Mouse (Mus musculus) lung, embryonic 14.5 days (tissue): ENCODE results near the gene Slc26a6. TPM values are rescaled to one million over a fixed set of nuclear protein-coding genes. Genes with fewer than 3 reads are reported as not detected.
A peak's percentile ranks its signal among the peaks of the same experiment; 100 is the strongest.

Experiments
- ATAC-seq: fragments of 200-750 bp; cut with Nextera tagmentation; 2 replicates; pipeline ENCODE4 v1.8.0; 2017; ENCODE audit warnings: mild to moderate bottlenecking, moderate TSS enrichment, moderate library complexity; ENCODE audit not compliant: insufficient read depth
- DNase-seq: peaks from one replicate; pipeline ENCODE4 v3.0.0-alpha.2; 2015
- H3K27ac ChIP-seq: fragments of 300-500 bp; sonication (generic); 2 replicates; pipeline ENCODE4 v1.5.1; 2014; ENCODE audit warnings: low read depth, mild to moderate bottlenecking, moderate library complexity
- H3K27me3 ChIP-seq: fragments of 300-500 bp; sonication (generic); 2 replicates; pipeline ENCODE4 v1.6.1; 2014; ENCODE audit warnings: low read length, control low read depth; ENCODE audit not compliant: insufficient read depth
- H3K36me3 ChIP-seq: fragments of 300-500 bp; sonication (generic); 2 replicates; pipeline ENCODE4 v1.6.1; 2014; ENCODE audit warnings: control low read depth; ENCODE audit not compliant: insufficient read depth
- H3K4me1 ChIP-seq: fragments of 300-500 bp; sonication (generic); 2 replicates; pipeline ENCODE4 v1.6.1; 2014; ENCODE audit warnings: antibody characterized with exemption, control low read depth; ENCODE audit not compliant: insufficient read depth
- H3K4me2 ChIP-seq: fragments of 300-500 bp; sonication (generic); 2 replicates; pipeline ENCODE4 v1.6.1; 2014; ENCODE audit warnings: mild to moderate bottlenecking
- H3K4me3 ChIP-seq: fragments of 300-500 bp; sonication (generic); 2 replicates; pipeline ENCODE4 v1.5.1; 2014; ENCODE audit warnings: low read depth, low read length
- H3K9ac ChIP-seq: fragments of 300-500 bp; sonication (generic); 2 replicates; pipeline ENCODE4 v1.6.1; 2014
- H3K9me3 ChIP-seq: fragments of 300-500 bp; sonication (generic); 2 replicates; pipeline ENCODE4 v1.6.1; 2016; ENCODE audit warnings: low read depth, low read length, control low read depth
- CTCF ChIP-seq: IDR thresholded peaks from 2 replicates; pipeline ENCODE4 v1.5.1; 2016; ENCODE audit warnings: antibody characterized with exemption, low read depth
- WGBS: fragments of 180-500 bp; shearing (Covaris S2); extraction: QIAGEN DNeasy Blood & Tissue Kit; methylation state at CpG from one replicate; pipeline ENCODE4 v1.1.7; 2014; 5-methylcytosine and 5-hydroxymethylcytosine counted together
- polyA plus RNA-seq: library from polyadenylated mRNA; unstranded; fragments of >200 nt; fragmentation: Nextera tagmentation; extraction: Ambion mirVana; gene quantifications from 2 replicates; pipeline ENCODE4 v1.2.1, GENCODE M21; 2014

The Slc26a6 gene
- polyA plus RNA-seq, 1 experiment from 2014 or later = 10.7 TPM

- ATAC-seq = no peak
- H3K4me1 ChIP-seq = no peaks in the 10 kb centered on the region
- DNase-seq = peak; percentile 55
- peak overlapping the region; percentile 38; the same call in 1 of the 2 replicates for H3K4me2 ChIP-seq
- 10% methylated on average over 14 of the region's 14 CpGs for WGBS
- no peak overlapping the region for H3K27ac ChIP-seq
- no peak overlapping the region for H3K4me3 ChIP-seq
- H3K9me3 ChIP-seq = no peaks in the 10 kb centered on the region
- H3K27me3 ChIP-seq = 0 out of 2 replicates have a peak, but pooled peaks cover 16% of the 10 kb centered on the region
- H3K9ac ChIP-seq = no peak overlapping the region
- no peaks in the 10 kb centered on the region for H3K36me3 ChIP-seq
- TF ChIP-seq CTCF = peak; percentile 40
Observed at GRCm38 (mm10) chr9:108842989-108843388, 10.1 kb upstream of the Slc26a6 start.

DNA sequence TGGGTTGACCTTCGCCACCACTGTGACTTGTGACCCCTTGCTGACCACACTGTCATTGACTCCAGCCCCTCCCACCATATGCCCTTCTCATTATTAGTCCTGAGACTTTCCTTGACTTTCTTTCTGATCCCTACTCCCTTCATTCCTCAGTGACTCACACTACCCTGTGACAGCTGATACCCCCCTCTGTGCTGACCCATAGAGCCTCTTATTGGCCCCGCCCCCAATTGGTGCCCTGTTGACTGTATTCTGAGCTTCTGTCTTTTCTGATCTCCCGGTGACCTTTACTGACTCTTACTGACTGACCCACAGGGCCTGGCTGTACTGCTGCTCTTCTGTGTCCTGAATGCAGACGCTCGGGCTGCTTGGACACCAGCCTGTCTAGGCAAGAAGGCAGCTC is 7.7 kb upstream of the Slc26a6 start:
- H3K9me3 ChIP-seq = no peaks in the 10 kb centered on the region
- no peak for TF ChIP-seq CTCF
- no peak overlapping the region for H3K9ac ChIP-seq
- H3K27me3 ChIP-seq = 0 out of 2 replicates have a peak, but pooled peaks cover 16% of the 10 kb centered on the region
- 72% methylated on average over 5 of the region's 5 CpGs for WGBS
- no peak for DNase-seq
- no peaks in the 10 kb centered on the region for H3K4me1 ChIP-seq
- no peak overlapping the region for H3K4me3 ChIP-seq
- no peak overlapping the region for H3K27ac ChIP-seq
- H3K4me2 ChIP-seq = no peak overlapping the region
- H3K36me3 ChIP-seq = no peaks in the 10 kb centered on the region
- no peak for ATAC-seq

DNA sequence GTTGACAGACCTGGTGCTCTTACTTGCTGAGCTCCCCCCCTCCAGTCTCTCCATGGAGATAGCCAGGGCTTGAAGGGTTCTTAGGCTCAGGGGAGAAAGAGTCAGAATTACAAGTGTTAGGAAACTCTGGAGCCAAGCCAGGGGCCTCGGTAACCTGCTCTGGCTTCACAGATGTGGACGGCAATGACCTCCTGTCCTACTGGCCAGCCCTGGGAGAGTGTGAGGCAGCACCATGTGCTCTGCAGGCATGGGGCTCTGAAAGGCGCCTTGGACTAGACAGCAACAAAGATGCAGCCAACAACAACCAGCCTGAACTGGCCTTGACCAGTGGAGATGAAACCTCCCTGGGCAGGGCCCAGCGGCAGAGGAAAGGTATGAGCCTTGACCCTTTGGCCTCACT is 5.7 kb upstream of the Slc26a6 start:
- Histone ChIP-seq H3K9me3 (no peaks in the 10 kb centered on the region), H3K27me3 (0 out of 2 replicates have a peak, but pooled peaks cover 14% of the 10 kb centered on the region), H3K36me3 (no peaks in the 10 kb centered on the region), H3K4me2 (no peak overlapping the region), H3K4me3 (no peak overlapping the region), H3K4me1 (no peaks in the 10 kb centered on the region), H3K9ac (no peak overlapping the region), H3K27ac (no peak overlapping the region)
- ATAC-seq = no peak
- 76% methylated on average over 4 of the region's 4 CpGs for WGBS
- no peak for TF ChIP-seq CTCF
- DNase-seq = no peak

- Histone ChIP-seq H3K9ac (no peak overlapping the region), H3K4me1 (no peaks in the 10 kb centered on the region; the same call in 1 of the 2 replicates), H3K4me2 (no peak overlapping the region), H3K36me3 (no peaks in the 10 kb centered on the region), H3K27ac (no peak overlapping the region), H3K27me3 (0 out of 2 replicates have a peak, but pooled peaks cover 6% of the 10 kb centered on the region), H3K9me3 (no peaks in the 10 kb centered on the region), H3K4me3 (no peak overlapping the region)
- TF ChIP-seq CTCF = no peak
- ATAC-seq (no peak), DNase-seq (no peak)
- WGBS = 58% methylated on average over 17 of the region's 17 CpGs
Observed at GRCm38 (mm10) chr9:108848419-108848818, 4.7 kb upstream of the Slc26a6 start.

- H3K36me3 ChIP-seq = peaks cover 16% of the 10 kb centered on the region; the same call in 1 of the 2 replicates
- peak; percentile 92 for ATAC-seq
- 2% methylated on average over 25 of the region's 25 CpGs for WGBS
- peak; percentile 97 for DNase-seq
- peaks cover 7% of the 10 kb centered on the region; the same call in 1 of the 2 replicates for H3K4me1 ChIP-seq
- peak overlapping the region; percentile 94 for H3K27ac ChIP-seq
- peak; percentile 78 for TF ChIP-seq CTCF
- H3K9me3 ChIP-seq = no peaks in the 10 kb centered on the region
- H3K4me2 ChIP-seq = peak overlapping the region; percentile 91
- H3K27me3 ChIP-seq = no peaks in the 10 kb centered on the region
- peak overlapping the region; percentile 66 for H3K9ac ChIP-seq
- peak overlapping the region; percentile 71 for H3K4me3 ChIP-seq
Observed at GRCm38 (mm10) chr9:108853635-108854240, 655 bp downstream of the Slc26a6 start.

DNA sequence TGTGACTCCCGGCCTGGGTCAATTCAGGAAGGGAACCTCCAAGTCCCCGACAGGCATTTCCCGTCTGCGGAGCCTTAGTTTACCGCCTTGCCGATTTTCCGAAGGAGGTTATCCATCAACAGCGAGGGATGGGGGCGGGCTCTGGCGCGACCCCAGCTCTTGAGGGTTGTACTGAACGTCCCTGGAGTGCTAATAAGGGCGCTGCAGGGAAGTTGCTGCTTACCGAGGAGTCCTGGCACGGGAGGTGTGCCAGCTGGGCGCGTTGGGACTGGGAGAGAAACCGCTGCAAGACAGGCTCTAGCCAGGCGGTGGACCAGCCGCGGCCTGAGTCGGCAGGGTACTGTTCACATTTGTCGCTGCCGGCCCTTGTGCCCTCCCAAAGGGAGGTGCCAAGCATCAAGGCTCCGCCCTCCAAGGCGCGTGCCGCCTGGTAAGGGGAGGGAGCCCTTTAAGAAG is 1.2 kb downstream of the Slc26a6 start:
- peak overlapping the region; percentile 66 for H3K9ac ChIP-seq
- H3K4me3 ChIP-seq = peak overlapping the region; percentile 71
- peak overlapping the region; percentile 91 for H3K4me2 ChIP-seq
- peaks cover 7% of the 10 kb centered on the region; the same call in 1 of the 2 replicates for H3K4me1 ChIP-seq
- ATAC-seq = peak; percentile 89
- no peaks in the 10 kb centered on the region for H3K27me3 ChIP-seq
- peak; percentile 95 for DNase-seq
- WGBS = 0% methylated on average over 28 of the region's 28 CpGs
- H3K9me3 ChIP-seq = no peaks in the 10 kb centered on the region
- no peak for TF ChIP-seq CTCF
- peaks cover 19% of the 10 kb centered on the region; the same call in 1 of the 2 replicates for H3K36me3 ChIP-seq
- H3K27ac ChIP-seq = peak overlapping the region; percentile 94

DNA sequence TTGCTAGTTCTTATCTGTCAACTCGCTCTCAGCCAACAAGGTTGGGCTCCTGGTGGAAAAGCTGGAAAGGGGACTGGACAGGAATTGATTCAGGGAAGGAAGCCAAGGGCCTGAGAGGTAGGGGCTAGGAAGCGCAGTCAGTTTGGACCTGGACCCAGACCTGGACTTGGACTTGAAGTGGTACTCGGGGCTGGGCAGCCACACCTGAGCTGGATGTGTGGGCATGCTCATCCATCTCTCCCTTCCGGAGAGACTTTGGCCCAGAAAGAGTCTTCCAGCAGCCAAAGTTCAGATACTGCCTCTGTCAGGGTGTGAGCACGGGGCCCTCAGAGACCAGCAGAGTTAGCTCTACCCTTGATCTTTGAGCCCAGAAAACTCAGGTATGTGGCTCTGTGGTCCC is 2.3 kb downstream of the Slc26a6 start:
- H3K36me3 ChIP-seq = peaks cover 19% of the 10 kb centered on the region; the same call in 1 of the 2 replicates
- no peaks in the 10 kb centered on the region for H3K27me3 ChIP-seq
- DNase-seq = peak; percentile 8
- H3K4me3 ChIP-seq = no peak overlapping the region
- H3K27ac ChIP-seq = no peak overlapping the region; the same call in 1 of the 2 replicates
- H3K4me1 ChIP-seq = peaks cover 7% of the 10 kb centered on the region; the same call in 1 of the 2 replicates
- peak overlapping the region; percentile 91 for H3K4me2 ChIP-seq
- H3K9me3 ChIP-seq = no peaks in the 10 kb centered on the region
- H3K9ac ChIP-seq = peak overlapping the region; percentile 28; the same call in 1 of the 2 replicates
- WGBS = 45% methylated on average over 5 of the region's 5 CpGs
- no peak for TF ChIP-seq CTCF
- ATAC-seq = no peak
